Mouse (Mus musculus): Measurements from ENCODE around the gene Igsf8.

GRCm38 (mm10) chr1:172292880-172293279 lies 31.4 kb downstream of the Igsf8 start:
- no peak for TF ChIP-seq CTCF (IDR thresholded peaks at IDR 0.05; ENCODE audit: control insufficient read depth, insufficient read depth, insufficient read length)
- no peak for TF ChIP-seq USF1 (IDR thresholded peaks at IDR 0.05; ENCODE audit: low read depth)
- no peak for TF ChIP-seq MAX (IDR thresholded peaks at IDR 0.05)
- TF ChIP-seq MYOG (IDR thresholded peaks at IDR 0.05; ENCODE audit: control insufficient read depth, extremely low read depth, insufficient read length): no peak
- TF ChIP-seq FOSL1 (IDR thresholded peaks at IDR 0.05; ENCODE audit: insufficient read depth, low read length, poor library complexity, severe bottlenecking): no peak
- no peak for TF ChIP-seq CEBPB (IDR thresholded peaks at IDR 0.05; ENCODE audit: low read depth)

All from C2C12 (cell line).